Mouse (Mus musculus) midbrain, embryonic 11.5 days (tissue): ENCODE data around the gene Cd96. TPM values are rescaled to one million over a fixed set of nuclear protein-coding genes. Genes with fewer than 3 reads are reported as not detected.
A peak's percentile ranks its signal among the peaks of the same experiment; 100 is the strongest.

Experiments
- ATAC-seq: fragments of 200-750 bp; cut with Nextera tagmentation; 2 replicates; pipeline ENCODE4 v1.8.0; 2017; ENCODE audit warnings: moderate TSS enrichment, moderate library complexity; ENCODE audit not compliant: low FRiP score
- DNase-seq: peaks from one replicate; pipeline ENCODE4 v3.0.0; 2015; ENCODE audit warnings: low spot score; ENCODE audit errors: missing footprints
- H3K27ac ChIP-seq: fragments of 300-500 bp; sonication (generic); 2 replicates; pipeline ENCODE4 v1.5.1; 2014; ENCODE audit warnings: low read depth, low read length
- H3K27me3 ChIP-seq: fragments of 300-500 bp; sonication (generic); 2 replicates; pipeline ENCODE4 v1.6.1; 2014; ENCODE audit warnings: mild to moderate bottlenecking, low read length, moderate library complexity, mixed read lengths; ENCODE audit not compliant: control insufficient read depth, insufficient read depth
- H3K36me3 ChIP-seq: fragments of 300-500 bp; sonication (generic); 2 replicates; pipeline ENCODE4 v1.6.1; 2014; ENCODE audit warnings: mild to moderate bottlenecking, low read length, moderate library complexity, mixed read lengths; ENCODE audit not compliant: control insufficient read depth, insufficient read depth
- H3K4me1 ChIP-seq: fragments of 300-500 bp; sonication (generic); 2 replicates; pipeline ENCODE4 v1.6.1; 2014; ENCODE audit warnings: low read length; ENCODE audit not compliant: control insufficient read depth, insufficient read depth
- H3K4me2 ChIP-seq: fragments of 300-500 bp; sonication (generic); 2 replicates; pipeline ENCODE4 v1.6.1; 2014; ENCODE audit warnings: mild to moderate bottlenecking, moderate library complexity
- H3K4me3 ChIP-seq: fragments of 300-500 bp; sonication (generic); 2 replicates; pipeline ENCODE4 v1.5.1; 2014; ENCODE audit warnings: low read depth, low read length
- H3K9ac ChIP-seq: fragments of 300-500 bp; sonication (generic); 2 replicates; pipeline ENCODE4 v1.6.1; 2014; ENCODE audit warnings: low read length
- H3K9me3 ChIP-seq: fragments of 300-500 bp; sonication (generic); 2 replicates; pipeline ENCODE4 v1.6.1; 2016; ENCODE audit warnings: low read length; ENCODE audit not compliant: control insufficient read depth
- WGBS: fragments of 180-500 bp; shearing (Covaris S2); extraction: QIAGEN DNeasy Blood & Tissue Kit; methylation state at CpG from one replicate; pipeline ENCODE4 v1.1.7; 2014; 5-methylcytosine and 5-hydroxymethylcytosine counted together
- polyA plus RNA-seq: library from polyadenylated mRNA; unstranded; fragments of >200 nt; fragmentation: Nextera tagmentation; extraction: Ambion mirVana; gene quantifications from 2 replicates; pipeline ENCODE4 v1.2.1, GENCODE M21; 2014

Gene Cd96
- polyA plus RNA-seq, 1 experiment from 2014 or later = not detected

GRCm38 (mm10) chr16:46092935-46093334 is 27.1 kb downstream of the Cd96 start:
- DNase-seq = no peak
- ATAC-seq = no peak
- H3K9me3 ChIP-seq = no peaks in the 10 kb centered on the region
- no peaks in the 10 kb centered on the region for H3K27me3 ChIP-seq
- no peaks in the 10 kb centered on the region for H3K36me3 ChIP-seq
- no peak overlapping the region for H3K4me3 ChIP-seq
- no peak overlapping the region for H3K9ac ChIP-seq
- no peaks in the 10 kb centered on the region for H3K4me1 ChIP-seq
- WGBS = 91% methylated on average over 2 of the region's 2 CpGs
- no peak overlapping the region for H3K4me2 ChIP-seq
- no peak overlapping the region for H3K27ac ChIP-seq

GRCm38 (mm10) chr16:46086874-46087473 is 33.1 kb downstream of the Cd96 start:
- no peaks in the 10 kb centered on the region for H3K36me3 ChIP-seq
- 80% methylated on average over 5 of the region's 5 CpGs for WGBS
- H3K4me1 ChIP-seq = no peaks in the 10 kb centered on the region
- no peak for DNase-seq
- no peaks in the 10 kb centered on the region for H3K9me3 ChIP-seq
- H3K9ac ChIP-seq = no peak overlapping the region
- no peak for ATAC-seq
- H3K27ac ChIP-seq = no peak overlapping the region
- no peaks in the 10 kb centered on the region for H3K27me3 ChIP-seq
- H3K4me2 ChIP-seq = no peak overlapping the region
- H3K4me3 ChIP-seq = no peak overlapping the region

- Histone ChIP-seq H3K4me2 (no peak overlapping the region), H3K4me1 (no peaks in the 10 kb centered on the region), H3K9me3 (no peaks in the 10 kb centered on the region), H3K9ac (no peak overlapping the region), H3K27me3 (no peaks in the 10 kb centered on the region), H3K4me3 (no peak overlapping the region), H3K27ac (no peak overlapping the region), H3K36me3 (no peaks in the 10 kb centered on the region)
- 91% methylated on average over 3 of the region's 3 CpGs for WGBS
- DNase-seq (no peak), ATAC-seq (no peak)
These were observed 52.1 kb downstream of the Cd96 start for GRCm38 (mm10) chr16:46068000-46068399.

- Histone ChIP-seq H3K4me2 (no peak overlapping the region), H3K9me3 (no peaks in the 10 kb centered on the region), H3K4me3 (no peak overlapping the region), H3K4me1 (no peaks in the 10 kb centered on the region), H3K27me3 (no peaks in the 10 kb centered on the region), H3K36me3 (no peaks in the 10 kb centered on the region), H3K9ac (no peak overlapping the region), H3K27ac (no peak overlapping the region)
- no peak for ATAC-seq
- DNase-seq = no peak
- WGBS = 89% methylated on average over 5 of the region's 5 CpGs
These were observed 56.8 kb downstream of the Cd96 start for GRCm38 (mm10) chr16:46063278-46063677.

GRCm38 (mm10) chr16:46046906-46047305 is 73.1 kb downstream of the Cd96 start:
- ATAC-seq (no peak), DNase-seq (no peak)
- Histone ChIP-seq H3K9me3 (no peaks in the 10 kb centered on the region), H3K4me1 (no peaks in the 10 kb centered on the region), H3K27ac (no peak overlapping the region), H3K4me2 (no peak overlapping the region), H3K9ac (no peak overlapping the region), H3K4me3 (no peak overlapping the region), H3K27me3 (no peaks in the 10 kb centered on the region), H3K36me3 (no peaks in the 10 kb centered on the region)
- WGBS = 76% methylated on average over 2 of the region's 2 CpGs

GRCm38 (mm10) chr16:46036261-46036660 is 83.8 kb downstream of the Cd96 start:
- H3K4me2 ChIP-seq = no peak overlapping the region
- H3K4me3 ChIP-seq = no peak overlapping the region
- 65% methylated on average over 2 of the region's 2 CpGs for WGBS
- H3K9ac ChIP-seq = no peak overlapping the region
- no peaks in the 10 kb centered on the region for H3K27me3 ChIP-seq
- ATAC-seq (no peak), DNase-seq (no peak)
- no peak overlapping the region for H3K27ac ChIP-seq
- no peaks in the 10 kb centered on the region for H3K36me3 ChIP-seq
- no peaks in the 10 kb centered on the region for H3K4me1 ChIP-seq
- H3K9me3 ChIP-seq = no peaks in the 10 kb centered on the region

- Histone ChIP-seq H3K4me3 (no peak overlapping the region), H3K4me1 (no peaks in the 10 kb centered on the region), H3K9ac (no peak overlapping the region), H3K36me3 (no peaks in the 10 kb centered on the region), H3K27me3 (no peaks in the 10 kb centered on the region), H3K9me3 (no peaks in the 10 kb centered on the region), H3K4me2 (no peak overlapping the region), H3K27ac (no peak overlapping the region)
- no peak for ATAC-seq
- 84% methylated on average over 9 of the region's 9 CpGs for WGBS
- no peak for DNase-seq
These were observed 86.2 kb downstream of the Cd96 start for GRCm38 (mm10) chr16:46033896-46034295.

- no peak overlapping the region for H3K4me2 ChIP-seq
- H3K27ac ChIP-seq = no peak overlapping the region
- no peaks in the 10 kb centered on the region for H3K4me1 ChIP-seq
- no peak overlapping the region for H3K9ac ChIP-seq
- no peaks in the 10 kb centered on the region for H3K9me3 ChIP-seq
- ATAC-seq (0 out of 2 replicates have a peak, but pooled peaks have one; percentile 14), DNase-seq (no peak)
- no peaks in the 10 kb centered on the region for H3K27me3 ChIP-seq
- H3K4me3 ChIP-seq = no peak overlapping the region
- WGBS = 73% methylated on average over 5 of the region's 5 CpGs
- H3K36me3 ChIP-seq = no peaks in the 10 kb centered on the region
These were observed 97.0 kb downstream of the Cd96 start for GRCm38 (mm10) chr16:46022958-46023491.

GRCm38 (mm10) chr16:46022189-46022928 is 97.7 kb downstream of the Cd96 start:
- H3K9me3 ChIP-seq = no peaks in the 10 kb centered on the region
- no peak overlapping the region for H3K4me3 ChIP-seq
- no peaks in the 10 kb centered on the region for H3K27me3 ChIP-seq
- no peaks in the 10 kb centered on the region for H3K36me3 ChIP-seq
- DNase-seq = peak; percentile 91
- no peak overlapping the region for H3K27ac ChIP-seq
- no peak overlapping the region for H3K4me2 ChIP-seq
- 57% methylated on average over 5 of the region's 5 CpGs for WGBS
- ATAC-seq = peak; percentile 80
- no peak overlapping the region for H3K9ac ChIP-seq
- no peaks in the 10 kb centered on the region for H3K4me1 ChIP-seq
